Mouse (Mus musculus): ENCODE measurements around the gene Gstp3. TPM values are rescaled to one million over a fixed set of nuclear protein-coding genes. Genes with fewer than 3 reads are reported as not detected.

Gene Gstp3
- total RNA-seq, 2 experiments from 2014 or later = not detected

Other genes with a start within 250 kb of the Gstp3 start
- gene Chka, start 207.8 kb downstream of the Gstp3 start, total RNA-seq (2021) = 10 to 100 TPM; 82.4 to 88.0 TPM
- gene Tcirg1, start 152.4 kb downstream of the Gstp3 start, total RNA-seq (2021) = 10 to 100 TPM; 22.4 to 23.0 TPM
- 100 to 1,000 TPM; 141 to 148 TPM for gene Ndufs8, start 146.8 kb downstream of the Gstp3 start, total RNA-seq (2021)
- 1 to 10 TPM; 3.0 to 4.2 TPM for gene Aldh3b1, start 129.8 kb downstream of the Gstp3 start, total RNA-seq (2021)
- 10 to 100 TPM; 14.6 to 16.6 TPM for gene Unc93b1, start 124.4 kb downstream of the Gstp3 start, total RNA-seq (2021)
- gene Aldh3b3, start 100.9 kb downstream of the Gstp3 start, total RNA-seq (2021) = under 1 TPM in 1 of 2 experiments, not detected in 1; 0.23 TPM
- 1 to 10 TPM; 1.1 to 1.3 TPM for gene Aldh3b2, start 87.2 kb downstream of the Gstp3 start, total RNA-seq (2021)
- gene Acy3, start 73.0 kb downstream of the Gstp3 start, total RNA-seq (2021) = 1 to 10 TPM; 2.6 to 5.2 TPM
- not detected for gene Tbx10, start 66.8 kb downstream of the Gstp3 start, total RNA-seq (2021)
- gene Nudt8, start 59.0 kb downstream of the Gstp3 start, total RNA-seq (2021) = 10 to 100 TPM in 1 of 2 experiments, 1 to 10 TPM in 1; 8.9 to 10.8 TPM
- 1 to 10 TPM; 1.0 to 1.5 TPM for gene Gm49405, start 58.9 kb downstream of the Gstp3 start, total RNA-seq (2021)
- 1 to 10 TPM; 3.5 to 4.9 TPM for gene Doc2g, start 56.3 kb downstream of the Gstp3 start, total RNA-seq (2021)
- gene Ndufv1, start 46.8 kb downstream of the Gstp3 start, total RNA-seq (2021) = 100 to 1,000 TPM; 265 to 266 TPM
- 100 to 1,000 TPM; 353 to 399 TPM for gene Gstp1, start 21.6 kb downstream of the Gstp3 start, total RNA-seq (2021)
- gene Gstp2, start 13.5 kb downstream of the Gstp3 start, total RNA-seq (2021) = 10 to 100 TPM; 40.5 to 55.2 TPM
- not detected for gene Cabp2, start 22.0 kb upstream of the Gstp3 start, total RNA-seq (2021)
- gene Cdk2ap2, start 37.6 kb upstream of the Gstp3 start, total RNA-seq (2021) = 10 to 100 TPM; 33.6 to 37.3 TPM
- gene Pitpnm1, start 40.4 kb upstream of the Gstp3 start, total RNA-seq (2021) = 100 to 1,000 TPM; 210 to 214 TPM
- 100 to 1,000 TPM; 121 to 126 TPM for gene Aip, start 66.3 kb upstream of the Gstp3 start, total RNA-seq (2021)
- under 1 TPM; 0.12 TPM for gene Gpr152, start 80.2 kb upstream of the Gstp3 start, total RNA-seq (2021)
- under 1 TPM; 0.26 to 0.63 TPM for gene Cabp4, start 84.5 kb upstream of the Gstp3 start, total RNA-seq (2021)
- 10 to 100 TPM; 77.9 to 81.3 TPM for gene Coro1b, start 89.0 kb upstream of the Gstp3 start, total RNA-seq (2021)
- 1 to 10 TPM; 1.3 to 2.3 TPM for gene Ptprcap, start 94.0 kb upstream of the Gstp3 start, total RNA-seq (2021)
- gene Rps6kb2, start 103.8 kb upstream of the Gstp3 start, total RNA-seq (2021) = 10 to 100 TPM; 32.5 to 34.5 TPM
- gene Carns1, start 115.9 kb upstream of the Gstp3 start, total RNA-seq (2021) = 1 to 10 TPM; 5.1 to 9.2 TPM
- gene Tbc1d10c, start 131.7 kb upstream of the Gstp3 start, total RNA-seq (2021) = 1 to 10 TPM; 1.0 to 1.1 TPM
- 100 to 1,000 TPM; 303 to 333 TPM for gene Ppp1ca, start 132.5 kb upstream of the Gstp3 start, total RNA-seq (2021)
- gene Rad9a, start 142.1 kb upstream of the Gstp3 start, total RNA-seq (2021) = 10 to 100 TPM in 1 of 2 experiments, 1 to 10 TPM in 1; 7.2 to 10.1 TPM
- 1 to 10 TPM; 1.5 to 1.9 TPM for gene Clcf1, start 154.7 kb upstream of the Gstp3 start, total RNA-seq (2021)
- gene AC109138.7, start 154.8 kb upstream of the Gstp3 start, total RNA-seq (2021) = not detected
- gene Pold4, start 172.3 kb upstream of the Gstp3 start, total RNA-seq (2021) = 10 to 100 TPM; 13.4 to 18.2 TPM
- 10 to 100 TPM; 49.2 to 52.4 TPM for gene Ssh3, start 209.6 kb upstream of the Gstp3 start, total RNA-seq (2021)
- 10 to 100 TPM; 67.2 to 71.2 TPM for gene Ankrd13d, start 223.6 kb upstream of the Gstp3 start, total RNA-seq (2021)
- gene Grk2, start 246.7 kb upstream of the Gstp3 start, total RNA-seq (2021) = 100 to 1,000 TPM; 224 to 230 TPM